25 mouse cellular contexts compared by ENCODE assay signal in the genomic region with DNA sequence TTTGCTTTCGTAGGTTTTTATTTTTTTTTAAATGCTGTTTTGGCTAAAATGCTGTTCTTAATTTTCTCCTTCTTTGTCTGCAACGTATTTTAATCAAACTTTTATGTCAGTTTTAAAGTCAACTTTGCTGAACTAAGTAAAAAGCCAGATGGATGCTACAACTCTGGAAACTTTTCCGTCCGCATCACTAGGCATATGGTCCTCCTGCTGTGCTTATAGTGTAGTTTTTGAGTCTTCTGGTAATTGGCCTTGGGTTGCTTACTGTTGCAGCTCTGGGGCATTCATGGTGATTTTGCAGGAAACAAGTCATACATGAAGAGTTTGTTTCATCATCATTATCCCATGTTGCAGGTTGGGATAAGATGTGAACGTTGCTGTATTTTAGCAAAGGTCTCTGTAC.
DNase-seq lines count a peak whose midpoint lies in the region; ATAC-seq and TF ChIP-seq lines count a peak whose summit lies in the region.
"Had no signal": no experiment of that assay in that cellular context is flagged by ENCODE, and none has a peak within 500 bp of the region (broad histone marks: within the 10 kb centered on the region; RNA-seq: fewer than 3 reads in every experiment).

No protein-coding gene starts in this region.

- no peak for TF ChIP-seq CTCF in layer of hippocampus, adult 2 months (conservative IDR thresholded peaks at IDR 0.05)

- H3K27ac ChIP-seq in embryonic facial prominence, embryonic 14.5 days (replicated peaks; ENCODE audit: low read depth, low read length) = no peak overlapping the region
- no peak overlapping the region for H3K27ac ChIP-seq in embryonic facial prominence, embryonic 10.5 days (replicated peaks)
- H3K27ac ChIP-seq in layer of hippocampus, adult 2 months = peak overlapping the region; percentile 2; the same call in 1 of the 2 replicates
- H3K27ac ChIP-seq: forebrain, embryonic 10.5 days; forebrain, embryonic 12.5 days; forebrain, embryonic 15.5 days had no signal

- peak; percentile 33 for DNase-seq in embryonic facial prominence, embryonic 14.5 days (ENCODE audit: low spot score)
- no peak for DNase-seq in embryonic facial prominence, embryonic 10.5 days (ENCODE audit: low spot score)
- DNase-seq in layer of hippocampus, adult 2 months (ENCODE audit: low spot score in 2 of 2) = peak in 1 of 2 experiments; percentile 29
- no peak for DNase-seq in layer of hippocampus, postnatal 36 days
- DNase-seq in retina, embryonic 14.5 days (ENCODE audit: low spot score) = peak; percentile 15
- no peak for DNase-seq in retina, postnatal 1 day
- no peak for DNase-seq in right cerebral cortex, postnatal 14 days
- DNase-seq: adrenal gland, adult 2 months; adrenal gland, postnatal 10 days; adrenal gland, postnatal 25 days; B cell, adult 2 months; cerebellum, adult 11-12 months; cerebellum, adult 2 months; cerebellum, adult 9-10 months; cerebellum, postnatal 10 days; cerebellum, postnatal 25 days had no signal

- no peaks in the 10 kb centered on the region for H3K27me3 ChIP-seq in embryonic facial prominence, embryonic 14.5 days (replicated peaks; ENCODE audit: control insufficient read depth, insufficient read depth, low read length)
- no peaks in the 10 kb centered on the region for H3K27me3 ChIP-seq in embryonic facial prominence, embryonic 10.5 days (replicated peaks; ENCODE audit: low read depth, poor library complexity, severe bottlenecking)
- H3K27me3 ChIP-seq: CH12.LX; embryonic facial prominence, embryonic 13.5 days; forebrain, embryonic 12.5 days; forebrain, embryonic 15.5 days; Patski had no signal

- H3K4me3 ChIP-seq in embryonic facial prominence, embryonic 14.5 days (ENCODE audit: low read depth, low read length) = no peak overlapping the region
- H3K4me3 ChIP-seq in embryonic facial prominence, embryonic 10.5 days = no peak overlapping the region
- no peak overlapping the region for H3K4me3 ChIP-seq in layer of hippocampus, adult 2 months
- H3K4me3 ChIP-seq: embryonic facial prominence, embryonic 13.5 days; erythroblast, embryonic 14.5 days; forebrain, embryonic 10.5 days; forebrain, embryonic 12.5 days; forebrain, embryonic 15.5 days had no signal

- WGBS in embryonic facial prominence, embryonic 14.5 days = 63% methylated on average over 5 of the region's 5 CpGs
- 90% methylated on average over 5 of the region's 5 CpGs for WGBS in embryonic facial prominence, embryonic 10.5 days

- no peaks in the 10 kb centered on the region for H3K9me3 ChIP-seq in embryonic facial prominence, embryonic 14.5 days (ENCODE audit: control insufficient read depth, low read length)
- H3K9me3 ChIP-seq in embryonic facial prominence, embryonic 10.5 days = no peaks in the 10 kb centered on the region
- H3K9me3 ChIP-seq: embryonic facial prominence, embryonic 13.5 days; forebrain, embryonic 10.5 days; forebrain, embryonic 12.5 days; forebrain, embryonic 15.5 days; G1E had no signal

- H3K4me1 ChIP-seq in embryonic facial prominence, embryonic 14.5 days (ENCODE audit: control insufficient read depth, insufficient read depth, low read length) = no peaks in the 10 kb centered on the region
- H3K4me1 ChIP-seq in embryonic facial prominence, embryonic 10.5 days = peaks cover 13% of the 10 kb centered on the region
- H3K4me1 ChIP-seq: forebrain, embryonic 15.5 days had no signal

- H3K9ac ChIP-seq in embryonic facial prominence, embryonic 14.5 days (ENCODE audit: low read depth, low read length) = no peak overlapping the region
- H3K9ac ChIP-seq: embryonic facial prominence, embryonic 13.5 days; forebrain, embryonic 12.5 days; forebrain, embryonic 15.5 days had no signal

- ATAC-seq in embryonic facial prominence, embryonic 14.5 days (ENCODE audit: low read depth) = no peak
- ATAC-seq: CD4-positive, CD25-positive, alpha-beta regulatory T cell, adult 4 months; forebrain, embryonic 15.5 days; Patski had no signal

- no peak overlapping the region for H3K4me2 ChIP-seq in embryonic facial prominence, embryonic 14.5 days (ENCODE audit: low read depth, low read length)
- H3K4me2 ChIP-seq: embryonic facial prominence, embryonic 13.5 days; forebrain, embryonic 12.5 days; forebrain, embryonic 15.5 days had no signal

- no peaks in the 10 kb centered on the region for H3K36me3 ChIP-seq in embryonic facial prominence, embryonic 14.5 days (ENCODE audit: control insufficient read depth, insufficient read depth, low read length)
- H3K36me3 ChIP-seq in embryonic facial prominence, embryonic 10.5 days (replicated peaks) = 0 out of 2 replicates have a peak, but pooled peaks cover under 1% of the 10 kb centered on the region
- H3K36me3 ChIP-seq: forebrain, embryonic 12.5 days; forebrain, embryonic 15.5 days; G1E had no signal

Comparison
In these comparisons a context has a peak if more than half of its experiments do, and no peak if none do; other contexts are left out.
1. DNase-seq: peak in embryonic facial prominence, embryonic 14.5 days (single experiment) and retina, embryonic 14.5 days (single experiment); none in embryonic facial prominence, embryonic 10.5 days (single experiment), layer of hippocampus, postnatal 36 days (0 of 2), retina, postnatal 1 day (single experiment) and right cerebral cortex, postnatal 14 days (single experiment).